Mouse (Mus musculus) olfactory bulb, adult 2 months (tissue): ENCODE results near the gene Lhfpl3.

ENCODE experiments used
- CTCF ChIP-seq: fragments of 200-500 bp; IDR thresholded peaks from 2 replicates; pipeline ENCODE4 v1.5.1; 2012; ENCODE audit warnings: low read depth, mild to moderate bottlenecking, low read length, moderate library complexity; ENCODE audit not compliant: insufficient read depth
- POLR2A ChIP-seq: fragments of 200-500 bp; IDR thresholded peaks from 2 replicates; pipeline ENCODE4 v1.6.1; 2012; ENCODE audit warnings: mild to moderate bottlenecking, low read depth, low read length, moderate library complexity; ENCODE audit not compliant: insufficient read depth

DNA sequence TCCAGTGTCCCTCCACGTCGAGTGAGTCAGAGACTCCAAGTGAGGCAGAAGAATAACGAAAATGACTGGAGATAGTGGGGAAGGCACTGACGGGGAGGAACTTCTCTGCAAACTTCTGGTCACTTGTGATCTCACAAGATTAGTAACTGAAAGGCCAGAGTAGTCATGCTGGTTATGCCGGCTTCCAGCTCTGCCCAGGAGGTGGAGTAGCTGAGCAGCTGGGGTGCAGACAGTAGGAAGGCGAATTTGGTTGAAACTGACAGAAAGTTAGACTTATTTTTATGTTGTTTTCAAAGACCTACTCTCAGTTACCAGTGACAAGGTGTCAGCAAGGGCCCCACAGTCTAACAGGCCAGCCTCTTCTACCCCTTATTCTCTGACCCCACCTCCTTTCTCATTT lies 217.4 kb downstream of the Lhfpl3 start:
- no peak for TF ChIP-seq CTCF
- no peak for TF ChIP-seq POLR2A
